Mouse (Mus musculus): ENCODE measurements around the gene Lrrc75b. TPM values are rescaled to one million over a fixed set of nuclear protein-coding genes. Genes with fewer than 3 reads are reported as not detected.

Lrrc75b gene
- polyA plus RNA-seq, 1 experiment from 2014 or later: 3.0 TPM

DNA sequence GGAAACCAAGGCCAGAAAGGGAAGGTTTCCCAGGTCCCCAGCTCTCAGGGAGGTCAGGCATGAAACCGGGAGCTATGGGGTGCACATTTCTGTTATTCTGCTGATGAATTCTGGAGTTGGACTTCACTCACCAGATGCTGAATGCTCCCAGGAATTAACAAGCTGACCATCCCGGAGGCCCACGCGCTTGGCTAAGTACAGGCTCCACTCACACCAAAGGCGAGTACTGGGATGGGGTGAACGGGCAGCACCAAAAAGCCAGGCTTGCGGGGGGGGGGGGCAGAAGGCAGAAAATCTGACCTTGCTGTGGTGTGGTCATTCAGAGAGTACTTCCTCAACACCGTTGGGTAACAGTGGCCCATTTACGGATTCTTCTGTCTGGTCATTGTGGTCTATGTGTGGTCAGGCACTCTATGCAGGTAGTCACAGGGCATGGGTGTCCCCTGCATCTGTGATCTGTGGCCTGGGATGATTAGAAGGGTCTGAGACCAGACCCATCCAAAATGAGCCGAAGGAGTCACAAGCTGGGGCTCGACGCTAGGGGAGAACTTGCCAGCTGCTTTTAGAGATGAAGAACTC is 4.6 kb upstream of the Lrrc75b start:
- DNase-seq (ENCODE audit: low spot score) (no peak), ATAC-seq (replicated peaks; ENCODE audit: low FRiP score, low TSS enrichment, low read depth) (no peak)
- Histone ChIP-seq H3K36me3 (ENCODE audit: control insufficient read depth, insufficient read depth, low read length) (no peaks in the 10 kb centered on the region), H3K9ac (ENCODE audit: low read length) (no peak overlapping the region), H3K4me3 (ENCODE audit: low read depth, low read length) (no peak overlapping the region), H3K4me2 (ENCODE audit: low read length) (no peak overlapping the region), H3K9me3 (ENCODE audit: control insufficient read depth, low read length) (no peaks in the 10 kb centered on the region), H3K27me3 (replicated peaks; ENCODE audit: control insufficient read depth, insufficient read depth, low read length) (peaks cover 21% of the 10 kb centered on the region), H3K27ac (ENCODE audit: low read depth) (no peak overlapping the region), H3K4me1 (replicated peaks; ENCODE audit: control insufficient read depth, insufficient read depth, low read length) (no peaks in the 10 kb centered on the region)
- WGBS: 86% methylated on average over 12 of the region's 12 CpGs

GRCm38 (mm10) chr10:75562596-75562995 is 2.5 kb upstream of the Lrrc75b start:
- 83% methylated on average over 8 of the region's 8 CpGs for WGBS
- no peaks in the 10 kb centered on the region for H3K36me3 ChIP-seq (ENCODE audit: control insufficient read depth, insufficient read depth, low read length)

DNA sequence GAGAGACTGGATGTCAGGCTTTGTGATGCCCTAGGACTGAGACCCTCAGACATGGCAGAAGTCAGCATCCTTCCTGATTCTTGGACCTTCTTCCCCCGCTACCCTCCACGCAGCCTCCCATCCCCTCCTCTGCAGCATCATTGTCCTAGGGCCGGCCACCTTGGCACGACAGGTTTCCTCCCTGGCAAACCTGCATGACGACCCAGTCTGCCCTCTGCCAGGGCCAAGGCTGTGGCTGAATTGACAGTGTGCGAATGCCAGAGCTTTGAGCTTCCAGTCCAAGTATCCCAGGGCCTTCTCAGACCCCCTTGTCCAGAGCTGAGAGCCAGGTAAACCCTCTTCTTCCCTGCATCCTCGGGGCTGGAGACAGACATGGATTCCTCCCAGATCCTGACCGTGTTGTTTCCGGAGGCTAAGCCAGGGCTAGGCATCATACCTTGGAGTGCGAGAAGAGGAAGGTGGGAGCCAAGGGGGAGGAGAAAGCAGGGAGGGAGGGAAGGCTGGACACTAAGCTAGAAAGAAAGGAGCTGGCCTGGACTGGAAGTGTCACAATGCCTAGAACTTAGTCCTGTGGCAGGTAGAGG is 1.0 kb upstream of the Lrrc75b start, which contains the start of gene Ggt1:
Gene Ggt1, plus strand, starts transcription at position 534 of the 584 bp plus-strand sequence.
- ATAC-seq (replicated peaks; ENCODE audit: low FRiP score, low TSS enrichment, low read depth) (no peak), DNase-seq (ENCODE audit: low spot score) (no peak)
- no peaks in the 10 kb centered on the region for H3K36me3 ChIP-seq (ENCODE audit: control insufficient read depth, insufficient read depth, low read length)
- peak within 1 kb of the TSS; percentile 99 for H3K4me2 ChIP-seq (ENCODE audit: low read length)
- H3K27me3 ChIP-seq (replicated peaks; ENCODE audit: control insufficient read depth, insufficient read depth, low read length): peaks cover 29% of the 10 kb centered on the region
- H3K27ac ChIP-seq (ENCODE audit: low read depth): no peak within 1 kb of the TSS
- H3K9ac ChIP-seq (ENCODE audit: low read length): peak within 1 kb of the TSS; percentile 51; the same call in 1 of the 2 replicates
- peaks cover 9% of the 10 kb centered on the region; the same call in 1 of the 2 replicates for H3K4me1 ChIP-seq (replicated peaks; ENCODE audit: control insufficient read depth, insufficient read depth, low read length)
- H3K4me3 ChIP-seq (ENCODE audit: low read depth, low read length): peak within 1 kb of the TSS; percentile 58
- H3K9me3 ChIP-seq (ENCODE audit: control insufficient read depth, low read length): no peaks in the 10 kb centered on the region
- 61% methylated on average over 10 of the region's 10 CpGs for WGBS

More at GRCm38 (mm10) chr10:75562596-75562995, 2.5 kb upstream of the Lrrc75b start:
- H3K4me3 ChIP-seq (ENCODE audit: low read depth, low read length): no peak overlapping the region
- no peak overlapping the region for H3K27ac ChIP-seq (ENCODE audit: low read depth)
- peaks cover 9% of the 10 kb centered on the region; the same call in 1 of the 2 replicates for H3K4me1 ChIP-seq (replicated peaks; ENCODE audit: control insufficient read depth, insufficient read depth, low read length)
- DNase-seq (ENCODE audit: low spot score) (no peak), ATAC-seq (replicated peaks; ENCODE audit: low FRiP score, low TSS enrichment, low read depth) (no peak)
- H3K9ac ChIP-seq (ENCODE audit: low read length): no peak overlapping the region
- H3K9me3 ChIP-seq (ENCODE audit: control insufficient read depth, low read length): no peaks in the 10 kb centered on the region
- H3K27me3 ChIP-seq (replicated peaks; ENCODE audit: control insufficient read depth, insufficient read depth, low read length): peaks cover 29% of the 10 kb centered on the region
- no peak overlapping the region for H3K4me2 ChIP-seq (ENCODE audit: low read length)

DNA sequence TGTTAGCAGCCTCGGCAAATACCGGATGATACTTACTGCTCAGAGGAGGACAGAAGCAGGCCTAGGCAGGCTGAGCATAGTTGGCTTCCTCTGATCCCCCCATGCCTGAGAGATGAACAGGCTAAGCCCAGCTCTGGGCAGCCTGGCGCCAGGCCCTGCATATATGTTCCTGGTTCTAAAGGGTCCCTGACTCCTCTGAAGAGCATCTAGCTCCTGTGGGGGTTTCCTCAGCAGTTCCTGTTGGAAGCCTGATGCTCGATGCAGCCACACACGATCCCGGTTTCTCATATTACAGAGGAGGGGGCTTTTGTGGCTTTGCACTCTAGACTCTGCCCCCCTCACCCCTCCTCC is 394 bp upstream of the Lrrc75b start:
- Histone ChIP-seq H3K9me3 (ENCODE audit: control insufficient read depth, low read length) (no peaks in the 10 kb centered on the region), H3K9ac (ENCODE audit: low read length) (peak overlapping the region; percentile 51; the same call in 1 of the 2 replicates), H3K27me3 (replicated peaks; ENCODE audit: control insufficient read depth, insufficient read depth, low read length) (peaks cover 29% of the 10 kb centered on the region), H3K4me3 (ENCODE audit: low read depth, low read length) (peak overlapping the region; percentile 58), H3K4me1 (replicated peaks; ENCODE audit: control insufficient read depth, insufficient read depth, low read length) (peaks cover 9% of the 10 kb centered on the region; the same call in 1 of the 2 replicates), H3K4me2 (ENCODE audit: low read length) (peak overlapping the region; percentile 99), H3K36me3 (ENCODE audit: control insufficient read depth, insufficient read depth, low read length) (no peaks in the 10 kb centered on the region), H3K27ac (ENCODE audit: low read depth) (no peak overlapping the region)
- 22% methylated on average over 6 of the region's 6 CpGs for WGBS
- 0 out of 2 replicates have a peak, but pooled peaks have one; percentile 25 for ATAC-seq (replicated peaks; ENCODE audit: low FRiP score, low TSS enrichment, low read depth)
- no peak for DNase-seq (ENCODE audit: low spot score)

DNA sequence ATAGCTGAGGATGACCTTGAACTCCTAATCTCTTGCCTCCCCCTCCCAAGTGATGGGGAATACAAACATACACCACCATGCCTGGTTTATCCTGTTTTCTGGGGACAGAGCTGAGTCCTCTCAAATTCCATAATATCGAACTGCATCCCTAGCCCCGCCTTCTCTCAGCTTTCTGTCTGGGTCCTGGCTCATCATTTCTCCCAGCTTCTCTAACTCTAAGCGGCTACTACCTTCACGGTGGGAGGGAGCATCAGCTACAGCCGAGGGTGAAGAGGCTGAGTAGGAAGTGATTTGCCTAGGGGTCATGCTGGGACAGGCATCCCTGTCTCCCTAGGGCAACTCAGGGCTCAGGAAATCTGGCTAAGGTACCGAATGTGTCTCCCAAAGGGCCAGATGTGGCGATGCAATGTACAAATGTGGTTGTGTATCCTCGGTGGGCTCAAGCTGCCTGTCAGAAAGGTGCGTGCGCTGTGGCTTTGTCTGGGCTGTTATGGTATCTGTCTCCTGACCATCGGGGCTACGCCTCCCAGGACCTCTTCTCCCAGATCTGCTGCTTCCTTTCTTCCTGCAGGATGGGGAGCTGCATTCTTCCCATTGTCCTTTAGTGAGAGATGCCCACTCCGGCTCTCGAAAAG is 972 bp downstream of the Lrrc75b start:
- Histone ChIP-seq H3K36me3 (ENCODE audit: control insufficient read depth, insufficient read depth, low read length) (no peaks in the 10 kb centered on the region), H3K4me2 (ENCODE audit: low read length) (peak overlapping the region; percentile 99), H3K27ac (ENCODE audit: low read depth) (no peak overlapping the region), H3K9ac (ENCODE audit: low read length) (no peak overlapping the region; the same call in 1 of the 2 replicates), H3K9me3 (ENCODE audit: control insufficient read depth, low read length) (no peaks in the 10 kb centered on the region), H3K4me3 (ENCODE audit: low read depth, low read length) (peak overlapping the region; percentile 58), H3K4me1 (replicated peaks; ENCODE audit: control insufficient read depth, insufficient read depth, low read length) (peaks cover 9% of the 10 kb centered on the region; the same call in 1 of the 2 replicates), H3K27me3 (replicated peaks; ENCODE audit: control insufficient read depth, insufficient read depth, low read length) (peaks cover 29% of the 10 kb centered on the region)
- DNase-seq (ENCODE audit: low spot score): no peak
- WGBS: 3% methylated on average over 14 of the region's 14 CpGs
- ATAC-seq (replicated peaks; ENCODE audit: low FRiP score, low TSS enrichment, low read depth): no peak

DNA sequence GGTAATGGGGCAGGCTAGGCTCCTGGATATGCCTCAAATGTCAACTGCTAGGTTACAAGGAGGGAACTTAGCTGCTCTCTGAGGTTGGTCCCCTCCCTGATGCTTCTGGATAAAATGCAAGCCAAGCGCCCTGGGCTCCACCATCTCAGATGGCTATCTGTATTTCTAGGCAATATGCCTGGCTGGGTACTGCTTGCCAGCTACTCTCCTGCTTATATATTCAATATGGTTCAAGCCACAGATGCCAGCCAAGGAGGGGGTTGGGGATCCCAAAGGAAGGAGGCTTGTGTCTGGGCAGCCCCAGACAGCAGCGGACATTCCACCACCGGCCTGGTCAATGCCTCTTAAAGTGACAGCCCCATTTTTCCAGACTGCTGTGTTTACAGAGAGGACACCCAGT is 1.6 kb downstream of the Lrrc75b start:
- Histone ChIP-seq H3K27ac (ENCODE audit: low read depth) (no peak overlapping the region), H3K36me3 (ENCODE audit: control insufficient read depth, insufficient read depth, low read length) (no peaks in the 10 kb centered on the region), H3K4me2 (ENCODE audit: low read length) (no peak overlapping the region), H3K27me3 (replicated peaks; ENCODE audit: control insufficient read depth, insufficient read depth, low read length) (peaks cover 29% of the 10 kb centered on the region), H3K4me1 (replicated peaks; ENCODE audit: control insufficient read depth, insufficient read depth, low read length) (peaks cover 9% of the 10 kb centered on the region; the same call in 1 of the 2 replicates), H3K9me3 (ENCODE audit: control insufficient read depth, low read length) (no peaks in the 10 kb centered on the region), H3K9ac (ENCODE audit: low read length) (no peak overlapping the region), H3K4me3 (ENCODE audit: low read depth, low read length) (no peak overlapping the region)
- no peak for DNase-seq (ENCODE audit: low spot score)
- no peak for ATAC-seq (replicated peaks; ENCODE audit: low FRiP score, low TSS enrichment, low read depth)
- WGBS: 26% methylated on average over 3 of the region's 3 CpGs

- ATAC-seq (replicated peaks; ENCODE audit: low FRiP score, low TSS enrichment, low read depth) (no peak), DNase-seq (ENCODE audit: low spot score) (no peak)
- peaks cover 20% of the 10 kb centered on the region for H3K27me3 ChIP-seq (replicated peaks; ENCODE audit: control insufficient read depth, insufficient read depth, low read length)
- WGBS: 67% methylated on average over 9 of the region's 9 CpGs
- H3K36me3 ChIP-seq (ENCODE audit: control insufficient read depth, insufficient read depth, low read length): no peaks in the 10 kb centered on the region
- H3K4me2 ChIP-seq (ENCODE audit: low read length): no peak overlapping the region
- H3K27ac ChIP-seq (ENCODE audit: low read depth): no peak overlapping the region
- no peaks in the 10 kb centered on the region for H3K9me3 ChIP-seq (ENCODE audit: control insufficient read depth, low read length)
- peaks cover 17% of the 10 kb centered on the region for H3K4me1 ChIP-seq (replicated peaks; ENCODE audit: control insufficient read depth, insufficient read depth, low read length)
- H3K9ac ChIP-seq (ENCODE audit: low read length): no peak overlapping the region
- no peak overlapping the region for H3K4me3 ChIP-seq (ENCODE audit: low read depth, low read length)
These were observed 4.1 kb downstream of the Lrrc75b start for GRCm38 (mm10) chr10:75556026-75556425.

- ATAC-seq (replicated peaks; ENCODE audit: low FRiP score, low TSS enrichment, low read depth) (no peak), DNase-seq (ENCODE audit: low spot score) (no peak)
- H3K4me1 ChIP-seq (replicated peaks; ENCODE audit: control insufficient read depth, insufficient read depth, low read length): peaks cover 19% of the 10 kb centered on the region
- H3K9ac ChIP-seq (ENCODE audit: low read length): no peak overlapping the region
- H3K36me3 ChIP-seq (ENCODE audit: control insufficient read depth, insufficient read depth, low read length): no peaks in the 10 kb centered on the region
- no peak overlapping the region for H3K4me2 ChIP-seq (ENCODE audit: low read length)
- no peaks in the 10 kb centered on the region for H3K9me3 ChIP-seq (ENCODE audit: control insufficient read depth, low read length)
- WGBS: 81% methylated on average over 6 of the region's 6 CpGs
- H3K27ac ChIP-seq (ENCODE audit: low read depth): no peak overlapping the region
- no peak overlapping the region for H3K4me3 ChIP-seq (ENCODE audit: low read depth, low read length)
- H3K27me3 ChIP-seq (replicated peaks; ENCODE audit: control insufficient read depth, insufficient read depth, low read length): peaks cover 16% of the 10 kb centered on the region
These were observed 4.6 kb downstream of the Lrrc75b start for GRCm38 (mm10) chr10:75555557-75555956.
